Mouse (Mus musculus): ENCODE measurements around the gene Cdsn.
A peak's percentile ranks its signal among the peaks of the same experiment; 100 is the strongest.

Gene Cdsn

DNA sequence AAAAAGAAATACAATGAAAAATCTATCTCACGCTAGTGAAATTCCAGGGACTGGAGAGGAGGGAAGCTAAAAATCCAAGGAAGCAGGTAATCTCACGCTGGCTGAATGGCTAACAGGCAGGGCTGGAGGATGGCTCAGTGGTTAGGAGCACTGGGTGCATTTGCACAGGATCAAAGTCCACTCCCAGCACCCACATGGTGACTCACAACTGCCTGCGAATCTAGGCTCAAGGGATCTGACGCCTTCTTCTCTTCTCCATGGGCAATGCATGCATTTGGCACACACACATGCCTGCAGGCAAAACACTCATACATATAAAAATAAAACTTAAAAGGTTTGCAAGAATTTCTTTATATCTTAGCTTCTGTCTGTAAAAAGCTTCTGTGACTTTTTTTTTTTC, 14.5 kb upstream of the Cdsn start:
- DNase-seq = no peak

DNA sequence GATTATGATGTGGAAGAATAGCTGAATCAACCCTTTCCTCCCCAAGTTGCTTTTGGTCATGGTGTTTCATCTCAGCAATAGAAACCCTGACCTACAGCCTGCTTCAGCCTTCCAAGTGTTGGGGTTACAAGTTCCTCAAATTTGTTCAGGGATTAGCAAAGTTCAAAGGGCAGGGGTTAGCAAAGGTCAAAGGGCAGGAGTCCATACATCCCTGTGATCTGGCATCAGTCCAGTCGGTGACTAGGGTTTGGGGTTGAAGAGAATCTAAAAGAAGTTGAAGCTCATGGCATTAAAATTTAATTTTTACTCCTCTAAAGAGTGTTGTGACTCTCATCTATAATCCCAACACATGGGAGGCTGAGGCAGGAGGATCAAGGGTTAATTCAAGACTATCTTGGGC, 13.5 kb upstream of the Cdsn start:
- no peak for DNase-seq

DNA sequence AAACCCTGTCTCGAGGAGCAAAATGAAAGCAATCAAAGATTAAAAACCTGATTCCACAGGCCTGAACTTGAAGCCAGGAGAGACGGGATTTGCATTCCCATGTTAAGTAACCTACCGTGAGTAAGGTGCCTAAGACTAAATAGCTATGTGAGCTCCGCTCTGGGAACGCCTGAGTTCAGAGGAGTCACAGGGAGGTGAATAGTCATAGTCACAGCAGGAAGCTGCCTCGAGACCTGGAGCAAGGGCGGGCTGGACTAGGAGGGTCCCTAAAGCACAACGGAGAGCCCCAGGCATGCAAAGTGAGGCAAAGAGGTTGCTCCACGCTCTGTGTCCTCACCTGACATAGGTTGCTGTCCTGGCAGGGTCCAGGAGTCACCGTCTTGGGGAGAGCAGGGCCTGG, 12.4 kb upstream of the Cdsn start:
- DNase-seq = no peak

DNA sequence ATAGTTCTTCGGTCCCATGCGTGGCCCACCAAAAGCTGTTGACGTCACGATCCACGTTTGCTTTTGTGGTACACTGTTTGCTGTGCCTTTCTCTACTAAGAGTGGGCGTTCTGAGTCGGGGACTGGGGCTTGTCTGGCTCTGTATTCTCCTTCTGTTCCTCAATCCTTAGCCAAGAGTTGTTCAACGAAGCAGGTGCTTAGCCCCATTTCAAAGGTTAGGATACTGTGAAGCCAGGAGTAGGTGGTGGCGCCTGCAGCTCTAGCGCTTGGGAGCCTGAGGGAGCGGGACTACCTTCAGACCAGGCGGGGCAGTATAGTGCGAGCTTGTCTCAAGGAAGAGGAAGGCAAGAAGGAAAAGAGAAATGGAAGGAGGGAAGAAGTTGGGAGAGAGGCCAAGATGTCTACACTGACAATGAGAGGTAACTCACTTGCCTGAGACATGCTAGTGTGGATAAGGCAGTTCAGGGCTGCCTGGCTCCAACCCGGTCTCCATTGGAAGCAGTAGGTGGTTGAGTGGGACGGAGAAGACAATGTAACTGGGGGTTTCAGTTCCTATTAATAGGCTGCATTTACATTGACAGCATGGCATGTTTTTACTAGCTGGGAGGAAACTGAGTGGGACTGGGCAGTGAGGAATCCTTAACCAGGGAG, 9.0 kb upstream of the Cdsn start:
- no peak for DNase-seq

DNA sequence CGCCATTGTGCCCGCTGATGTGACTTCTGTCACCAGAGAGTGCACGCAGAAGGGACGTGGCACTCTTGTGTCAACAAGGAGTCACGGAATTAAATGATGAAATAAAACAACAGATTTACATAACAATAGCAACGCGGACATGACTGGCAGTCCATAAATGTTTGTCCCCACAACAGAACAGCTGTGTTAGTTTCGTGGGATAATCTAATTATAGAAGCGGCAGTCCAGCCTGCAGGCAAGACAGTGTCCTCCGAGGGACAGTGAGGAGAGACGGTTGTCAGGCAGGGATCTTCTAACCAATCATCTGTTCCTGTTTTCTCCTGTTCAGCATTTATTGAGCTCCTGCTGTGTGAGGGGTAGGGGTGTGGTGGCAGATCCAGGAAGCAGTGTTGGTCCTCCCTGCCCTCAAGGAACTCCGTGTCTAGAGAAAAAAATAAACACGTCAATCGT, 8.5 kb upstream of the Cdsn start:
- DNase-seq = no peak

DNA sequence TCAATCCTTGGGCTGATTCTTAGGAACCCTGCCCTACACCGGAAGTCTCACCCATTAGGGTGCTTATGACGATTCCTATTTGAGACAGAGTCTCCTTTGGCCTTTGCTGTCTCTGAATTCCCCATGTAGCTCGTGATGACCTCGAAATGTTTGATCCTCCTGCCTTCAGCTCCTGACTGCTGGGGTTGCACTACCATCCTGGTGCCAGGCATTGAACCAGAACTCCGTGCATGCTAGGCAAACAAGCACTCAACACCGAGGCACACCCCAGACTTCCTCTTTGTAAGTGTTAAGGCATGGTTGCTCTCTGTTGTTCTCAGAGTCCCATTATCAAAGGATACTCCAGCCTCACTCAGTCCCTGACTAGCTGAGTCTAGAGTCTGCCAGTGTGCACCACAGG, 7.9 kb upstream of the Cdsn start:
- no peak for DNase-seq

DNA sequence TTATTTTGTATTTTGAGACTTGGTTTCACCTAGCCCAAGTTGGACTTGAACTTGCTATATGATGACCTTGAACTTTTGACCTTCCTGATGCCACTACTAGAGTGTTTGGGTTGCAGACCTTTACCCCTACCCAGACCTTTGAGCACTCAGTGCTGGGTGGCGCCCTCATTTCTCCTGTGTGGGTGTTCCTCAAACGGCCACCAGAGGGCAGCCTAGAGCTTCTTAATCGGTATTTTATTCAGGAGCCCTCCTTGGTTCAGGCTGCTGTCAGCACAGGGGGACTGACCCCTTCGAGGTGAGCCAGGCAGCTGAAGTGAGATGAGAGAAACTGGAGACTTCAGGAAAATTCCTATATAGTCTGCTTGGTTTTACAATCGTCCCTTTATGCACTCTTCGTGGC, 7.2 kb upstream of the Cdsn start:
- peak; percentile 68 for DNase-seq

DNA sequence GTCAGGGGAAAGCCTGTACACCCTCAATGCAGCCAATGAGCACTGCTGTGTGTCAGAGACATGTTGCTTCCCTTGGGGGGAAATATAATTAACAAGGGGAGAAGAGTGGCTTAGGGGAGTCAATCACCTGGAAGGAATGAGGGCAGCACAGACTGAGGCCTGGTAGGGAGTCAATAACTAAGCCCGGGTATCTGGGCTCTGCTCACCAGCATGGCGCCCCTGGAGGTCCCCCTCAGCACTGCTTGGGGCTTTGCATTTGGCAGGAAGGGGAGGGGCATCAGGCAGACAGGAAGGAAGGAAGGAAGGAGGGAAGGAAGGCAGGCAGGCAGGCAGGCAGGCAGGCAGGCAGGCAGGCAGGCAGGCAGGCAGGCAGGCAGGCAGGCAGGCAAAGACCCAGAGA, 4.5 kb upstream of the Cdsn start:
- no peak for DNase-seq

DNA sequence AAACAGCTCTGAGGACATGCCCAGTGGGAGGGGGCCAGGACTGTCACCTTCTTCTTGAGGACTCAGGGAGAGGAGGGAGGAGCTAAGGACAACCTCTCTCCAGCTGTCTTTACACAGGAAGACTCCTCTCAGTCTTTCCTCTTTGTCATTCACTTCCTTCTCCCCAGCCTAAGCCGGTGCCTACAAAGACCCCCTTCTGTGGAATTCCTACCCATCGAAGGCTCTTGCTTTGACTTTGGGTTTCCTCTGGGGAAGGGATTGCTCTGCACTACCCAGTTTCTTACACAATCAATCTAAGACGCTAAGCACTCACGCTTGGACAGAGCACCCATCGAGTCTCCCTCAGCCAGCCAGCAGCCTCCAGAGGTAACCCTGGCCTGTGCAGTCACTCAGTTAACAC, 3.3 kb upstream of the Cdsn start:
- no peak for DNase-seq

DNA sequence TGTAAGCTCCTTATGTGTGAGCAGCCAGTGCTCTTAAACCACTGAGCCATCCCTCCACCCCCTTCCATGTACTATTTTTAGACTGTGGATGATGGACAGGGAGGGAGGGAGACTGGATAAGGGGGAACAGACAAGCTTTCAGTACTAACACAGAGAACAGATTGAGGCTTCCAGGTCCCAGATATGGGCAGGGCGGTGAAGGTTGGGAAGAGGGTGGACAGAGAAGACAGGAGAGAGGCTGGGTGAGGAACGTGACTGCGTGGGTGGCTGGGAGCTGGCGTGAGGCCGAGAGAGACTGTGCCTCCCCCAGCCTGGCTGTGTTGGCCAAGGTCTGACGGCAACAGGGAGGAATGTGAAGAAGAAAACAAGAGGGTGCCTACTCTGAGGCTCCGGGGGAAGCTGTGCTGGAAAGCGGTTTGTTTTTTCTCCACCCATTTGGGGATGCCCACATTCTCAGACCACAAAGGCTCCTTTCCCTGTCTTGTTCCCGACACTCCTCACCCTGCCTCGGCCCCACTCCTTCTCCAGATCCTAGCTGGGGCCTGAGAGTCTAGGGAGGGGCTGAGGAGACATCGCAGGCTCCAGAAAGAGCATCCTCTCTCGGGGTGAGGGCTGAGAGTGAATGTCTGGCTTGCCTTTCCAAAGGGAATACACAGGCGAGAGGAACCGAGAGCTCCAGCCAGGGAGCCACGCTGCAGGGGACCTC, 2.3 kb upstream of the Cdsn start:
- peak; percentile 49 for DNase-seq

DNA sequence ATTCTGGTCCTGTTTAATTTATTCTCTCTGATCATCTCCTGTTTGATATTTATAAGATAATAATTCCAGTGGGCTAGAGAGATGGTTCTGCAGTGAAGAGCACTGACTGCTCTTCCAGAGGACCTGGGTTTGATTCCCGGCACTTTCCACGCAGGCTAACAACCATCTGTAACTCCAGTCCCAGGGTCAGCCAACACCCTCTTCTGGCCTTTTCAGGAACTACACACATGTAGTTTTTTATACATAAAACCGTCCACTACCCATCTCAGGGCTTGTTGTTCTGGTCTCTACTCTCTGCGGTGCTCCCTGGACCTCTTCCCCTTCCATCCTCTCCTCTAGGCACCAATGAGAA, 1.8 kb upstream of the Cdsn start:
- no peak for DNase-seq

DNA sequence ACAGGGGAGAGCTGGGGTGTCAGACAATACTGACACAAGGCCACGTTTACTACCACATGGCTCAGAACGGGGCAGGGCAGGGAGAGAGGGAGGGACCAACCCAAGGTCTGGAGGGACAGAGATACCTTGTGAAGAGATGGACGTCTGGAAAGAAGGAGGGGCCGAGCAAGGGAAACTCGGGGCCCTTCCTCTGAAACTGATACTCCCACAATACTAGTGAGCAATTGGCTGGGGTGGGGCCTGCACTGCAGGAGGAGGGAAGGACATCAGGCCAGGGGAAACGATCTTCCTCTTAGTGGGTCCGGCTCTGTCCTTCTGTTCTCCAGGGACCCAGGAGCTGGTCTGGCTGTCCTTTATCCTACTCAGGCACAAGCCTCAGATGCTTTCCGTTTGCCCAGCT, 1.1 kb upstream of the Cdsn start:
- DNase-seq = no peak

DNA sequence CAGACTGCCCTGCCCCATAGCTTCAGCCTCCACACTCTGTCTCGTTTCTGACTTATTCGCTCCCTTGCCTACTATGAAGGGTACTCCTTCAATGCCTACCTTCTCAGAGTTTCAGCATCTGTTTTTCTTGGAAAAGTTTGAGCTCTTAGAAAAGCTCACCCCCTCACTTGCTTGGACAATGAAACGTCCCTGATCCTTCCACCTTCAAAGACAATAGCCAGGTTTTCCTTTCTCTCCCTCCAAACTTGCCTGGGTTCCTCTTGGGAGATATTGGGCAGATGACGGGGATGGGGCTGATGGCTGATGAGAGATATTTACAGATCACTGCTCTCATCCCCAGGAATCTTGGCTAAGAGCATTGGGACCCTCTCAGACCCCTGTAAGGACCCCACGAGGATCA, 2.4 kb downstream of the Cdsn start:
- no peak for DNase-seq

DNA sequence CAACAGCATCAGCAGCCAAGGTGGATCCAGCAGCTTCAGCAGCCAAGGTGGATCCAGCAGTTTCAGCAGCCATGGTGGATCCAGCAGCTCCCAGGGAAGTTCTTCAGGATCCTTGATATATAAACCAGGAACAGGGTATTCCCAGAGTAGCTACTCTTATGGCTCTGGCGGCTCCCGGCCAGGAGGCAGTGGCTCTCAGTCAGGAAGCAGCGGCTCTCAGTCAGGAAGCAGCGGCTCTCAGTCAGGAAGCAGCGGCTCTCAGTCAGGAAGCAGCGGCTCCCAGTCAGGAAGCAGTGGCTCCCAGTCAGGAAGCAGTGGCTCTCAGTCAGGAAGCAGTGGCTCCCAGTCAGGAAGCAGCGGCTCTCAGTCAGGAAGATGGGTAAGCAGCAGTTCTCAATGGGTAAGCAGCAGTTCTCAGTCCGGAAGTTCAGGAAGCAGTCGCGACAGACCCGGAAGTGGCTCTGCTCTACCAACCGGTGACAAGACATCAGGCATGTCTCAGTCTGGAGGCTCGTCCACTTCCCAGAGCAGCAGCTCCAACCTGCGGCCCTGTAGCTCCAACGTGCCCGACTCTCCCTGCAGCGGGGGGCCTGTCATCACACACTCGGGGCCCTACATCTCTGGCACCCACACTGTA, 3.0 kb downstream of the Cdsn start:
- no peak for DNase-seq

DNA sequence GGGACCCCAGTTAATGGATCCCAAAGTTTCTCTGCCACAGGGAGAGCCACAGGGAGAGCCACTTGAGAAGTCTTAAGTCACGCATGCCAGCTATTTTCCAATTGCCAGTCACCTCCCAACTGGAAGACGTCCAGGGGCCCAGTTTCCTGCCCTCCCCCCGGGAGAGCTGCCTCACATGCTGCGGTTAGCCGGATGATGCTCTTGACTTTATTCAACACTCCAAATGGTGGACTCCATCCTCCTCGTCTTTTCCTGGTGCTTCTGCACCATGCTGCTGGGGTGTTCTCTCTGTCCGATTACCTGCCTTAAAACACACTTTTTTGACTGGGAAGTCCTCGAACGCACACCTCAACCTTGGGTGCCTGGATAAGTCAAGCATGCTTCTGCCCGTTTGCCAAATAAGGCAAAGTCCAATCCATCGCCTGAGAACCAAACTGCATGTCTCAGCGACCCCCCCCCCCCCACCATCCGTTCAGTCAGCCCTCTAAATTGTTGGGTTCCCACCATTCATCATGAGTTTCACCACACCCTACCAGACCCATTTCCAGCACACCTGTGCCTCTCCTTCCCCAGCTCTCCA, 4.3 kb downstream of the Cdsn start:
- peak; percentile 72 for DNase-seq

DNA sequence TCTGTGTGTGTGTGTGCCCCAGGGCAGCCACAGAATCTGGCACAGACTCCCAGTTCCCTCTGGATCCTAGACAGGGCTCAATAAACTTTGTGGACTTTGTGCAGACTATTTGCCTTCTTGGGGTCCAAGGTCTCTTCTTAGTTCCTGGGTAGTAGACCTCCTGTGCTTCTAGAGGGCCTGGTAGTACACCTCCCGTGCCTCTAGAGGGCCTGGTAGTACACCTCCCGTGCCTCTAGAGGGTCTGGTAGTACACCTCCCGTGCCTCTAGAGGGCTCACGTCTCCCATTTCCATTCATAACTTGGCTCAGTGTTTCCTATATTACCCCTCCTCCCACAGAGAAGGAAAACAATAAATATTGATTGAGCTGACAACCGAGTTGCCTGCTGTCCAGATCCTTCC, 4.9 kb downstream of the Cdsn start:
- peak; percentile 92 for DNase-seq

DNA sequence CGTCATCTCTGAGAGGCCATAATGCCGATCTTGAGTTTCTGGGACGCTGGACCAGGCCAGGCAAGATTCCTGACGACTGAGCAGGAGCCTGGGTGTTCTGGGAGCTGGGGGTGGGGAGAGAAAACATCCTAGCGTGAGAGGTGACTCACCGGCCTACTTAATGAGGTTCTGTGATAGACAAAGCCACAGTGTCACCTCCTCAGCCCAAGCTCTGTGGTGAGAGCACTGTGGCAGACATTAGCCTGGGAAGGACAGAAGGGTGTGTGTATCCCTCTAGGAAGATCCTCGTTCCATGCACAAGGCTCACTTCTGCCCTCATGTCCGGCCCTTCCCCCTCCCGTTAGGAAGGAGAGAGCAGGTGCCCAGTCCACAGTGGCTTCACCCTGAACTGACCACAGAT, 5.4 kb downstream of the Cdsn start:
- DNase-seq = peak; percentile 12

DNA sequence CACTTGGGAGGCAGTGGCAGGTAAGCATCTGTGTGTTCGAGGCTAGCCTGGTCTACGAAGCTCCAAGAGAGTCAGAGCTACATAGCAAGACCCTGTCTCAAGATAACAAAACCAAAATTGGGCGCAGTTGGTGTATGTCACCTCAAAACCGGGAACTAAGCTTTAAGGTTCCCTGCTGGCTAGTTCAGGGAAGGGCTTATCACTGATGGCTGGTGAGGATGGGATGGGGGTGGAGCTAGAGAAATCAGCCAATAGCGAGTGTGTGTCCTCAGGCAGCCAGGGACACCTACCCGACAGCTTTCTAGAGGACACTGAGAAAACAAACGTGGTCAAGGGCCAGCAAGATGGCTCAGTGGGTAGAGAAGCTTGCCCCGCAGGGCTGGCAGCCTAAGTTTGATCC, 6.3 kb downstream of the Cdsn start:
- DNase-seq = no peak

DNA sequence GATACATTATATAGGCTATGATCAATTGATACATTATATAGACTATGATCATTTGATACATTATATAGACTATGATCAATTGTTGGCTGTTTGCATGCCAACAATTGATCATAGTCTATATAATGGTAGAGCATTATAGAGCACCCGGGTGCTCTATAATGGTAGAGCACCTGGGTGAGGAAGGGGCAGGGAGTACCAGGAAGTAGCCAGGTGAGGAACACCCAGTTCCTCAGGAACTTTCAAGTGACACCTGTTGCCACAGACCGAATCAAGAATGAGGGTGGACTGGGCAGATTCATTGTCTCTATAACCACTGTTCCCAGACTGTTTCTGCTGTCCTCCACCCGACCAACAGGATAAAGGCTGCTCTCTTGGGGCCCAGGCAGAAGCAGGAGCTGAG, 15.2 kb downstream of the Cdsn start, which contains the start of gene 2300002M23Rik:
Gene 2300002M23Rik (plus strand): TSS at position 301 of the 400 bp plus-strand sequence.
- DNase-seq = no peak

DNA sequence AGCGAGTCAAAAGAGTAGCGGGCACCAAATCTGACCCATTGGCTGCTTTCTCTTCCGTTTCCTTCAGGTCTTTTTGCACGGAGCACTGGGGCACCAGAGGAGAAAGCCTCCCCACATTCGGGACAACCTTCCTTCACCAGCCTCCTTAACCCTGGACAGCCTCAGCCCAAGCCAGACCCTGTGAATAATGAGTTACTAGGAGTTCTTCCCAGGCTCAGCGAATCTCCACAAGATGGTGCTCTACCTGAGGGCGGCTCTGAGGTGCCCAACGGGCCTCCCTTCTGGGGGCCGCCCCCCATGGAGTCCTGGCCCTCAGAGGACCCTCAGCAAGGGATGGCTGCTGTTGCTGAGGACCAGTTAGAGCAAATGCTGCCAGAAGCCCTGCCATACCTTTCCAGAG, 15.8 kb downstream of the Cdsn start:
- DNase-seq = no peak

DNA sequence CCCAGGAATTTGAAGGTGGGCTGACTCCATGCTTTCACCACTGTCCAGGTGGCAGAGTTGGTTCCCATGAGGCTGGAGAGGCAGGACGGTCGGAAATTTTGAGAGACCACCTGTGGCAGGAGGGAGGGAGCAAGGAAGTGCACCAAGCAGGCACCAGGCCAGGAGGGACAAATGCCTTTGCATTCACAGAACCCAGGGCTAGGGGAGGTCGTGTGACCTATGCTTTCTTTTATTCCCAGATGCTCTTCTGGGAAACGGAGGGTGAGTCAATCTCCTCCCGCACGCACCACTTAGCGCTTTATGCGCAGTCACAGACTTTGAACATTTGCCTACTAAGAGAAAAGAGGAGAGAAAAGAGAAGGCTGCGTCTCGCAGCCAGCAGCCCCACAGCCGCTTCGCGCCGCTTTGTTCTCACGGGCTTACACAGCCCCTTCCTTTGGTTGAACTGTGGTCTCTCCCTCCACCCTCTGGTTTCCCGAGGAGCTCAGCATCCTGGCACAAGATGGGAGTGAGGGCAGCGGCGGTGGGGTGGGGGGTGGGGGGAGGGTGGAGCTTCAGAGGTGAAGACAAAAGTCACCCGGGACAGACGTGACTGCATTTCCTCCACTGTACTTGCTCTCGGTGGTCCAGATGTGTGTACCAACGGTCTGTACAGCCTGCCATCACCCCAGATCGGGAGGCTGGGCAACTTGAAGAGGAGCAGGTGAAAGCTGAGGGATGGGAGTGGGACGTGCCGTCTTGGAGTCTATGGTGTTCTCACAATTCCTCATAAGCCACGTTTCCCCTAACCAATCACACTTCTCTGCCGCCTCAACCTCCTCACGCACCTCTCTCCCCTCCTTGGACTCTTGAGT, 17.4 kb downstream of the Cdsn start:
- DNase-seq = no peak

DNA sequence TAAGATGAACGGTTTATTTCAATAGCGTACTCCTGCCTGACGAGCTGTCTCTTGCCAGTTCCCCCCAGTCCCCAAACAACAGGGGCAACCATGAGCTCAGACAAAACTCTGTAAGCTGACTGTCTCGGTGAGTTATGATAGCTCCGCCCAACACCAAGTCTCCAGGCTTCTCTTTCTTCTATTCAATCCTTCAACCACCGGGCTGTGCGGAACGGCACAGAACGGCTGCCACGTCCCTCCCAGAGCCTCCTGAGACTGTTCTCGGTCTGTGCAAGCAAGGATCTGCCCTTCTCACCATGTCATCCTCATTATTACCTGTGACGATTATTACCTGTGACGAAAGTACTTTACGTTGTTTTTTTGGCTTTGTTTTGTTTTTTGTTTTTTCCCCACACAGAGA, 18.9 kb downstream of the Cdsn start:
- no peak for DNase-seq

DNA sequence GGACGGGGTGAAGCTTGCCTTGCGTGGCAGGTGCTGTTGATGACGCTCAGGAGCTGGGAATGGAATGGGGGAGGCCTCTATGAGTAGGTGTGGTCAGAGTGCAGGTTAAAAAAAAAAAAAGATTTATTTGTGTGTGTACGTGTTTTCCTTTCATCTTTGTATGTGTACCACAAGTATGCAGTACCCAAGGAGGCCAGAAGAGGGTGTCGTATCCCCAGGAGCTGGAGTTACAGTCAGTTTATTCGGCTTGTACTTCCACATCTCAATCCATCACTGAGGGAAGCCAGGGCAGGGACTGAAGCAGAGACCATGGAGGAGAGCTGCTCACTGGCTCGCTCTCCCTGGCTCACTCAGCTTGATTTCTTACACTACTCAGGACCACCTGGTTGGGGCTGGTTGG, 19.5 kb downstream of the Cdsn start:
- no peak for DNase-seq

All from kidney, adult 9 months (tissue).